Mouse (Mus musculus): ENCODE results near the gene St3gal6. TPM values are rescaled to one million over a fixed set of nuclear protein-coding genes. Genes with fewer than 3 reads are reported as not detected.

St3gal6 gene
- polyA plus RNA-seq, 1 experiment from 2014 or later: 23.5 TPM

GRCm38 (mm10) chr16:58536076-58536475 lies 12.0 kb upstream of the St3gal6 start:
- ATAC-seq: no peak
- H3K9ac ChIP-seq (ENCODE audit: low read depth, low read length): no peak overlapping the region
- H3K36me3 ChIP-seq (ENCODE audit: control insufficient read depth, insufficient read depth, low read length): no peaks in the 10 kb centered on the region
- WGBS: 70% methylated on average over 2 of the region's 2 CpGs
- H3K4me1 ChIP-seq (ENCODE audit: control insufficient read depth, insufficient read depth, low read length): 0 out of 2 replicates have a peak, but pooled peaks cover 2% of the 10 kb centered on the region
- no peak overlapping the region for H3K4me2 ChIP-seq (ENCODE audit: low read depth, low read length)
- no peaks in the 10 kb centered on the region for H3K27me3 ChIP-seq (replicated peaks; ENCODE audit: control insufficient read depth, insufficient read depth, low read length)
- H3K9me3 ChIP-seq (ENCODE audit: control insufficient read depth, low read length): no peaks in the 10 kb centered on the region
- no peak overlapping the region for H3K4me3 ChIP-seq (ENCODE audit: low read length)
- H3K27ac ChIP-seq (ENCODE audit: low read length): no peak overlapping the region

- no peak overlapping the region for H3K4me3 ChIP-seq (ENCODE audit: low read length)
- no peaks in the 10 kb centered on the region for H3K36me3 ChIP-seq (ENCODE audit: control insufficient read depth, insufficient read depth, low read length)
- no peak overlapping the region for H3K27ac ChIP-seq (ENCODE audit: low read length)
- H3K4me2 ChIP-seq (ENCODE audit: low read depth, low read length): no peak overlapping the region
- no peak overlapping the region for H3K9ac ChIP-seq (ENCODE audit: low read depth, low read length)
- no peaks in the 10 kb centered on the region for H3K9me3 ChIP-seq (ENCODE audit: control insufficient read depth, low read length)
- 75% methylated on average over 5 of the region's 5 CpGs for WGBS
- H3K27me3 ChIP-seq (replicated peaks; ENCODE audit: control insufficient read depth, insufficient read depth, low read length): no peaks in the 10 kb centered on the region
- ATAC-seq: no peak
- 0 out of 2 replicates have a peak, but pooled peaks cover 2% of the 10 kb centered on the region for H3K4me1 ChIP-seq (ENCODE audit: control insufficient read depth, insufficient read depth, low read length)
Measured at GRCm38 (mm10) chr16:58535236-58535635, 11.2 kb upstream of the St3gal6 start.

GRCm38 (mm10) chr16:58534245-58535142 lies 10.5 kb upstream of the St3gal6 start:
- H3K27me3 ChIP-seq (replicated peaks; ENCODE audit: control insufficient read depth, insufficient read depth, low read length): no peaks in the 10 kb centered on the region
- H3K27ac ChIP-seq (ENCODE audit: low read length): no peak overlapping the region
- H3K4me3 ChIP-seq (ENCODE audit: low read length): no peak overlapping the region
- H3K9me3 ChIP-seq (ENCODE audit: control insufficient read depth, low read length): no peaks in the 10 kb centered on the region
- ATAC-seq: no peak
- 83% methylated on average over 7 of the region's 7 CpGs for WGBS
- 0 out of 2 replicates have a peak, but pooled peaks cover 2% of the 10 kb centered on the region for H3K4me1 ChIP-seq (ENCODE audit: control insufficient read depth, insufficient read depth, low read length)
- no peak overlapping the region for H3K4me2 ChIP-seq (ENCODE audit: low read depth, low read length)
- no peaks in the 10 kb centered on the region for H3K36me3 ChIP-seq (ENCODE audit: control insufficient read depth, insufficient read depth, low read length)
- no peak overlapping the region for H3K9ac ChIP-seq (ENCODE audit: low read depth, low read length)

GRCm38 (mm10) chr16:58533742-58534141 lies 9.7 kb upstream of the St3gal6 start:
- H3K9ac ChIP-seq (ENCODE audit: low read depth, low read length): no peak overlapping the region
- no peaks in the 10 kb centered on the region for H3K27me3 ChIP-seq (replicated peaks; ENCODE audit: control insufficient read depth, insufficient read depth, low read length)
- no peak overlapping the region for H3K27ac ChIP-seq (ENCODE audit: low read length)
- no peaks in the 10 kb centered on the region for H3K9me3 ChIP-seq (ENCODE audit: control insufficient read depth, low read length)
- H3K4me1 ChIP-seq (ENCODE audit: control insufficient read depth, insufficient read depth, low read length): 0 out of 2 replicates have a peak, but pooled peaks cover 2% of the 10 kb centered on the region
- H3K36me3 ChIP-seq (ENCODE audit: control insufficient read depth, insufficient read depth, low read length): no peaks in the 10 kb centered on the region
- 74% methylated on average over 5 of the region's 5 CpGs for WGBS
- ATAC-seq: no peak
- H3K4me3 ChIP-seq (ENCODE audit: low read length): no peak overlapping the region
- H3K4me2 ChIP-seq (ENCODE audit: low read depth, low read length): no peak overlapping the region

- Histone ChIP-seq H3K9ac (ENCODE audit: low read depth, low read length) (no peak overlapping the region), H3K27ac (ENCODE audit: low read length) (no peak overlapping the region), H3K4me1 (ENCODE audit: control insufficient read depth, insufficient read depth, low read length) (0 out of 2 replicates have a peak, but pooled peaks cover 2% of the 10 kb centered on the region), H3K9me3 (ENCODE audit: control insufficient read depth, low read length) (no peaks in the 10 kb centered on the region), H3K27me3 (replicated peaks; ENCODE audit: control insufficient read depth, insufficient read depth, low read length) (no peaks in the 10 kb centered on the region), H3K4me3 (ENCODE audit: low read length) (no peak overlapping the region), H3K36me3 (ENCODE audit: control insufficient read depth, insufficient read depth, low read length) (no peaks in the 10 kb centered on the region), H3K4me2 (ENCODE audit: low read depth, low read length) (no peak overlapping the region)
- ATAC-seq: no peak
- 83% methylated on average over 2 of the region's 2 CpGs for WGBS
Measured at GRCm38 (mm10) chr16:58533254-58533653, 9.2 kb upstream of the St3gal6 start.

GRCm38 (mm10) chr16:58532511-58532910 lies 8.5 kb upstream of the St3gal6 start:
- Histone ChIP-seq H3K36me3 (ENCODE audit: control insufficient read depth, insufficient read depth, low read length) (no peaks in the 10 kb centered on the region), H3K4me3 (ENCODE audit: low read length) (no peak overlapping the region), H3K4me1 (ENCODE audit: control insufficient read depth, insufficient read depth, low read length) (0 out of 2 replicates have a peak, but pooled peaks cover 2% of the 10 kb centered on the region), H3K4me2 (ENCODE audit: low read depth, low read length) (no peak overlapping the region), H3K27ac (ENCODE audit: low read length) (no peak overlapping the region), H3K27me3 (replicated peaks; ENCODE audit: control insufficient read depth, insufficient read depth, low read length) (no peaks in the 10 kb centered on the region), H3K9ac (ENCODE audit: low read depth, low read length) (no peak overlapping the region), H3K9me3 (ENCODE audit: control insufficient read depth, low read length) (no peaks in the 10 kb centered on the region)
- peak; percentile 53 for ATAC-seq
- WGBS: 70% methylated on average over 3 of the region's 3 CpGs

GRCm38 (mm10) chr16:58527817-58528216 lies 3.8 kb upstream of the St3gal6 start:
- ATAC-seq: peak; percentile 56
- Histone ChIP-seq H3K9me3 (ENCODE audit: control insufficient read depth, low read length) (no peaks in the 10 kb centered on the region), H3K4me3 (ENCODE audit: low read length) (no peak overlapping the region), H3K36me3 (ENCODE audit: control insufficient read depth, insufficient read depth, low read length) (no peaks in the 10 kb centered on the region), H3K4me1 (ENCODE audit: control insufficient read depth, insufficient read depth, low read length) (0 out of 2 replicates have a peak, but pooled peaks cover 2% of the 10 kb centered on the region), H3K27ac (ENCODE audit: low read length) (peak overlapping the region; percentile 66), H3K9ac (ENCODE audit: low read depth, low read length) (no peak overlapping the region), H3K4me2 (ENCODE audit: low read depth, low read length) (no peak overlapping the region), H3K27me3 (replicated peaks; ENCODE audit: control insufficient read depth, insufficient read depth, low read length) (no peaks in the 10 kb centered on the region)
- WGBS: 50% methylated on average over 5 of the region's 5 CpGs

- no peaks in the 10 kb centered on the region for H3K9me3 ChIP-seq (ENCODE audit: control insufficient read depth, low read length)
- no peaks in the 10 kb centered on the region for H3K36me3 ChIP-seq (ENCODE audit: control insufficient read depth, insufficient read depth, low read length)
- 85% methylated on average over 6 of the region's 6 CpGs for WGBS
- no peak for ATAC-seq
- H3K27me3 ChIP-seq (replicated peaks; ENCODE audit: control insufficient read depth, insufficient read depth, low read length): no peaks in the 10 kb centered on the region
- no peak overlapping the region for H3K9ac ChIP-seq (ENCODE audit: low read depth, low read length)
- H3K4me2 ChIP-seq (ENCODE audit: low read depth, low read length): no peak overlapping the region
- H3K4me3 ChIP-seq (ENCODE audit: low read length): no peak overlapping the region
- no peaks in the 10 kb centered on the region for H3K4me1 ChIP-seq (ENCODE audit: control insufficient read depth, insufficient read depth, low read length)
- no peak overlapping the region for H3K27ac ChIP-seq (ENCODE audit: low read length)
Measured at GRCm38 (mm10) chr16:58526729-58527128, 2.7 kb upstream of the St3gal6 start.

- no peak overlapping the region for H3K4me3 ChIP-seq (ENCODE audit: low read length)
- ATAC-seq: no peak
- no peaks in the 10 kb centered on the region for H3K36me3 ChIP-seq (ENCODE audit: control insufficient read depth, insufficient read depth, low read length)
- no peaks in the 10 kb centered on the region for H3K27me3 ChIP-seq (replicated peaks; ENCODE audit: control insufficient read depth, insufficient read depth, low read length)
- no peaks in the 10 kb centered on the region for H3K9me3 ChIP-seq (ENCODE audit: control insufficient read depth, low read length)
- no peaks in the 10 kb centered on the region for H3K4me1 ChIP-seq (ENCODE audit: control insufficient read depth, insufficient read depth, low read length)
- no peak overlapping the region for H3K27ac ChIP-seq (ENCODE audit: low read length)
- no peak overlapping the region for H3K9ac ChIP-seq (ENCODE audit: low read depth, low read length)
- no peak overlapping the region for H3K4me2 ChIP-seq (ENCODE audit: low read depth, low read length)
Measured at GRCm38 (mm10) chr16:58525832-58526231, 1.8 kb upstream of the St3gal6 start.

All from intestine, embryonic 16.5 days (tissue).